Mouse (Mus musculus) intestine, postnatal 0 days (tissue): ENCODE measurements around the gene Bmf. TPM values are rescaled to one million over a fixed set of nuclear protein-coding genes. Genes with fewer than 3 reads are reported as not detected.

ENCODE experiments used
- ATAC-seq: fragments of 200-750 bp; cut with Nextera tagmentation; 2 replicates; pipeline ENCODE4 v1.8.0; 2017; ENCODE audit warnings: mild to moderate bottlenecking, moderate TSS enrichment, moderate library complexity
- H3K27ac ChIP-seq: fragments of 300-500 bp; sonication (generic); 2 replicates; pipeline ENCODE4 v1.5.1; 2014; ENCODE audit warnings: mild to moderate bottlenecking, low read depth, low read length, moderate library complexity
- H3K27me3 ChIP-seq: fragments of 300-500 bp; sonication (generic); replicated peaks from 2 replicates; pipeline ENCODE4 v1.6.1; 2014; ENCODE audit warnings: low read length, mixed read lengths; ENCODE audit not compliant: control insufficient read depth, insufficient read depth
- H3K36me3 ChIP-seq: fragments of 300-500 bp; sonication (generic); 2 replicates; pipeline ENCODE4 v1.6.1; 2014; ENCODE audit warnings: mild to moderate bottlenecking, moderate library complexity; ENCODE audit not compliant: control insufficient read depth, insufficient read depth
- H3K4me1 ChIP-seq: fragments of 300-500 bp; sonication (generic); replicated peaks from 2 replicates; pipeline ENCODE4 v1.6.1; 2014; ENCODE audit warnings: antibody characterized with exemption, low read length, mixed read lengths; ENCODE audit not compliant: control insufficient read depth, insufficient read depth
- H3K4me2 ChIP-seq: fragments of 300-500 bp; sonication (generic); replicated peaks from 2 replicates; pipeline ENCODE4 v1.6.1; 2014; ENCODE audit warnings: low read depth, mild to moderate bottlenecking, moderate library complexity
- H3K4me3 ChIP-seq: fragments of 300-500 bp; sonication (generic); 2 replicates; pipeline ENCODE4 v1.5.1; 2014; ENCODE audit warnings: low read depth, low read length
- H3K9ac ChIP-seq: fragments of 300-500 bp; sonication (generic); 2 replicates; pipeline ENCODE4 v1.6.1; 2014; ENCODE audit warnings: mild to moderate bottlenecking, low read depth, low read length
- H3K9me3 ChIP-seq: fragments of 300-500 bp; sonication (generic); 2 replicates; pipeline ENCODE4 v1.6.1; 2016; ENCODE audit warnings: mixed run types; ENCODE audit not compliant: control insufficient read depth
- CTCF ChIP-seq: sonication (generic); IDR thresholded peaks from 2 replicates; pipeline ENCODE4 v1.5.1; 2016; ENCODE audit warnings: low read depth, mild to moderate bottlenecking, control low read depth, antibody characterized with exemption, moderate library complexity
- WGBS: fragments of 180-500 bp; shearing (Covaris S2); extraction: QIAGEN DNeasy Blood & Tissue Kit; methylation state at CpG from one replicate; pipeline ENCODE4 v1.1.7; 2014; 5-methylcytosine and 5-hydroxymethylcytosine counted together
- polyA plus RNA-seq: library from polyadenylated mRNA; unstranded; fragments of >200 nt; fragmentation: Nextera tagmentation; extraction: Ambion mirVana; gene quantifications from 2 replicates; pipeline ENCODE4 v1.2.1, GENCODE M21; 2015

Bmf gene
- 1.4 and 1.7 TPM in 2 replicates for polyA plus RNA-seq

DNA sequence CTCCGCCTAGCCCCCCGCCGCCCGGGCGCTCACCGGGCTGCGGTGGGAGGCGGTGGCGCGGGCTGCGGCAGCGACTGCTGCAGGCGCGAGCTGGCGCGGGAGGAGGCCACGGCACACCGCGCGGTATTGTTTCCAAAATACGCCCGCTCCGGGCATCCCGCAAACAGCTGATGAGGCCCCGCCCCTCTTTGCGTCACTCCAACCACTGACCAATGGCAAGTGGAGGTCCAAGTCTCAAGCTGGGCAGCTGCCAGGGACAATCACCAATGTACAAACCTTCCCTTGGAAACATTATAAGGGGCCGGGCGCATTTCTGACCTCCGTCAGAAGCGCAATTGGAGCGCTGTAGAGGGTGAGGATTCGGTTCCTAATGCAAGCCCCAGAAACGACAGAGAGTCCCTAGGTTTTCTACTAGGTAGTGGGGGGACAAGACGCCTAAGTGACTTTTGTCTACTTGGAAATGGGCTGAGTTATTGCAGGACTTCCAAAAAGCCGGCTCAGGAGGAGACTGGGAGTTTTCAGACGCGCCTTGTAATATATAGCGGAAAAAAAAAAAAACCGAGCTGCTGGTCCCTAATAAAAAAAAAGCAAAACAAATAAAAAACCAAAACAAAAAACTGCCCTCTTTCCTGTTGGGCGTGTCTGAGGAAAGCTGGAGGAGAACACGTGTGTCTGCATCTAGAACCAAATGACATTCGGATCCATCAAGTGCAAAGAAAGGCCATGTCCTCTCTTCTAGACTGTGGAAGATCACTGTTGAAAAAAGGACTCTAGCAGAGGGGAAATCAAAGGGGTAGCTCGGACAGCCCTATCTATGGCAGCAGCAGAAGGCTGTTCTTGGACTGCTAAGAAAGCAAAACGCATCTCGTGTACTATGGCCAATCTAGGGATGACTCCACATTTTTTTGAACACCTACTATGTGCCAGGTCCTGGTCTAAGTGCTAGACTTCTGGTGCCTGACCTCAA is at the start of gene Bmf:
TSS of gene Bmf (minus strand) at position 181 of the 967 bp plus-strand sequence.
- H3K9me3 ChIP-seq: no peaks in the 10 kb centered on the region
- H3K27me3 ChIP-seq: no peaks in the 10 kb centered on the region
- peak; percentile 71 for ATAC-seq
- H3K27ac ChIP-seq: peak within 1 kb of the TSS; percentile 61
- under 1% methylated on average over 45 of the region's 45 CpGs for WGBS
- peak within 1 kb of the TSS; percentile 83 for H3K4me3 ChIP-seq
- peak within 1 kb of the TSS; percentile 89 for H3K4me2 ChIP-seq
- peak within 1 kb of the TSS; percentile 58 for H3K9ac ChIP-seq
- H3K4me1 ChIP-seq: peaks cover 25% of the 10 kb centered on the region
- no peak for TF ChIP-seq CTCF
- no peaks in the 10 kb centered on the region for H3K36me3 ChIP-seq

DNA sequence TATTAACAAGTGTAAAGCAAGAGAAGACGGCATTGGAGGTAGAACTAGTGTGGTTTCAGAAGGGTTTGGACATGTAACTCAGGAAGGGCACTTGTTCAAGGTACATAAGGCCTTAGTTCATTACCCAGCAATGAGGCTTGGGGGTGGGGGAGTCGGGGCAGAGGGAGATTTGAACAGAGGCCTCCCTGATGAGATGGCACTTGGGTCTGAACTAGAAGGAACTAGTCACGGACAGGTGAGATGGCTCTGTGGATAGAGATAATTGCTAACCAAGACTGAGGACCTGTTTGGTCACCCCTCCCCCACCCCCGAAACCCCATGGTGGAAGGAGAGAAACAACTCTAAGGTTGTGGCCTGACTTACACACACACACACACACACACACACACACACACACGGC is 49.6 kb upstream of the Bmf start:
- Histone ChIP-seq H3K27ac (no peak overlapping the region), H3K27me3 (no peaks in the 10 kb centered on the region), H3K9ac (no peak overlapping the region), H3K9me3 (no peaks in the 10 kb centered on the region), H3K4me3 (peak overlapping the region; percentile 84), H3K4me2 (peak overlapping the region; percentile 87), H3K36me3 (peaks cover 4% of the 10 kb centered on the region; the same call in 1 of the 2 replicates), H3K4me1 (peaks cover 3% of the 10 kb centered on the region; the same call in 1 of the 2 replicates)
- WGBS: 21% methylated on average over 5 of the region's 5 CpGs
- ATAC-seq: no peak
- no peak for TF ChIP-seq CTCF

DNA sequence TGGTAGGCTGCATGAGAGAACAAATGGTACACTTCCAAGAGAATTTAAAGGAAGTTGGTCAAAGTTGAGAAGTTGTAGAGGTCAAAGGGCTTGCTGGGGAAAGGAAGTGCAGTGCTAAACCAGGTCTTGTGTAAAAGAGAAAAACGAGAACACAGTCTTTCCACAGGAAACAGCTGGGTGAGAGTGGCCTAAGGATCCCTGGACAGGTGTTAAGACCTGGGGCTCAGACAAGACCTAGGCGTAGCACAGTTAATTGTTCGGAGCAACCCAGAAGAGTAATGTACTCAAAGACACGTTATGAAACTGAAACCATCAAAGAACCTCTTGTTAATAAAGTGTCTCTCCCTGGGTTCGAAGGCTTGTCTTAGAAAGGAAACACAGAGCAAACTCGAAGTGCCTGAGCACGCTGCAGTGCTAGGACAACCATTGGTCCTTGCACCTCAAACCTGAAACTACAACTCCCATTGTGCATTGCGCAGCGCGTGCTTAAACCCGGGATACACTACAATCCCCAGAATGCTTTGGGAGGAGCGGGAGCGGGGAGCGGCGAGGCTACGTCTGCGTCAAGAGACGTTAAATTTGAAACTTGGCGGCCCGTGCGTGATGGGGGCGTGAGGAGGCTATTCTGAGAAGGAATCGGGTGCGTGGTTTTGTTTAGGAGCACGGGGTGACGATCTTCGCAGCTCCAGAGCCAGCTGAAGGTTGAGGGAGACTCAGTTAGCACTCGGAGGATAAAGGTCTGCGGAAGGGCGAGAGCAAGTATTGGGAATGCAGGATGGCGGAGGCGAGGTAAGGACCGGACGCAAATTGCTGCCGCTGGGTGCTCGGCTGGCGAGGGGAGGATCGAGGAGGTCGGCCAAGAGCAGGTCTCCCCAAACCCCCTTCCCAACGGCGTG is 48.4 kb upstream of the Bmf start, which contains the start of gene Bub1b:
TSS of gene Bub1b (plus strand) at position 539 of the 896 bp plus-strand sequence.
- TF ChIP-seq CTCF: no peak
- Histone ChIP-seq H3K4me3 (peak within 1 kb of the TSS; percentile 84), H3K9ac (peak within 1 kb of the TSS; percentile 51), H3K36me3 (no peaks in the 10 kb centered on the region; the same call in 1 of the 2 replicates), H3K4me2 (peak within 1 kb of the TSS; percentile 87), H3K9me3 (no peaks in the 10 kb centered on the region), H3K27me3 (no peaks in the 10 kb centered on the region), H3K27ac (no peak within 1 kb of the TSS), H3K4me1 (peaks cover 3% of the 10 kb centered on the region; the same call in 1 of the 2 replicates)
- WGBS: 5% methylated on average over 41 of the region's 41 CpGs
- ATAC-seq: peak; percentile 95

DNA sequence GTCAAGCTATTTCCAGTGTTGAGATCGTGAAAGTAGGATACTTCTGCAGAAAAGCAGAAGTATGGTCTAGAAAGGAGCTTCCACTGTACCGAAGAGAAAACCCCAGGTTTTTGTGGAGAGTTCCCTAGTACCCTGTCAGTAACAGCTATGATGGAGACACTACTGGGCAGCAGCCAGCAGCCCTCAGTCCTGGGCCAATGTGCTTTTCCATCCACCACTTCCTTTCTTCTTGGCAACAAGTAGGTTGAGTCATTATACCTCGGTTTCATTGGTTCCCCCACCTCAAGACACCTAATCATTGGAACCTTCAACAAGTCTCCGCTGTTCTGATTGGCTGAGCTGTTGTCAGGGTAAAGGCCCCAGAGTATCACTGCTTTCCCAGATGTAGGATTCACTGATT is 41.6 kb upstream of the Bmf start:
- H3K36me3 ChIP-seq: no peaks in the 10 kb centered on the region
- TF ChIP-seq CTCF: no peak
- whole genome bisulfite sequencing: 90% methylated on average over 4 of the region's 4 CpGs
- H3K4me2 ChIP-seq: no peak overlapping the region
- H3K4me1 ChIP-seq: no peaks in the 10 kb centered on the region
- ATAC-seq: no peak
- H3K9ac ChIP-seq: no peak overlapping the region
- H3K4me3 ChIP-seq: no peak overlapping the region
- no peaks in the 10 kb centered on the region for H3K9me3 ChIP-seq
- H3K27ac ChIP-seq: no peak overlapping the region
- no peaks in the 10 kb centered on the region for H3K27me3 ChIP-seq

DNA sequence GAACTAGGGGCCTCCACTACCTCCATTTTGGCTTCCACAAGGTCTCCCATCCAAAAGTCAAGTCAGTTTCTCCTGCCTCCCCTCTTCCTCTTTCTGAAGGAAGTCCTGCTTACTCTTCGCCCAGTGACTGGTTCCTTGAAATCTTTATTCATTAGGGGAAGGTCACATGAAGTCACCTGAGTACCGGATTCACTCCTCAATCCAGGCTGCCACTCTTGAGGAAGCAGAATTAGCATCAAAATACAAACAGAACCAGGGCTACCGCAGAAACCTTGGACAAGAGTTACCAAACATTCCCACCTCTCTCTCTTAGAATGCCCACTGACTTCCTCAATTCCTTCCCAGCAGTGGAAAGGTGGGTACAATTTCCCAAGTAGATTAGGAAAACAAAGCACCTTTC is 38.2 kb upstream of the Bmf start:
- TF ChIP-seq CTCF: no peak
- Histone ChIP-seq H3K36me3 (no peaks in the 10 kb centered on the region), H3K9me3 (no peaks in the 10 kb centered on the region), H3K27me3 (no peaks in the 10 kb centered on the region), H3K4me2 (no peak overlapping the region), H3K4me1 (no peaks in the 10 kb centered on the region), H3K4me3 (no peak overlapping the region), H3K9ac (no peak overlapping the region), H3K27ac (no peak overlapping the region)
- WGBS: 80% methylated on average over 3 of the region's 3 CpGs
- ATAC-seq: no peak

DNA sequence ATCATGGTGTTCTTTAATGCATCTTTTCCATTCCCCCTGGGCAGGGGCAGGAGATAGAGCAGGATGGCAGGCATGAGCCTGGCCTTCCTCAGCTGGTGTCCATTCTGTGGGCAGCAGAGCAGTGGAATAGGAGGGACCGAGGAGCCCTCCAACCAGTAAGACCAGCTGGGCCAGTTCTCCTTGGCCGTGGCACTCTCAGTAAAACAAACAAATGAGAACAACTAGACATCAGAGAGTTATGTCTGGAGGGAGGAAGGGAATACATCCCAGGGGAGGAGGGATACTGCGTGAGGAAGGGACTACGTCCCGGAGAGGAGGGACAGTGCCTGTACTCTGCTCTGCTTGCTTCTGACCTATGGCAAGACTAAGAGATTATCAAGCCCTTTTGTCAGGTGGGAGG is 36.5 kb upstream of the Bmf start:
- 11% methylated on average over 5 of the region's 5 CpGs for WGBS
- no peak for TF ChIP-seq CTCF
- no peak overlapping the region for H3K27ac ChIP-seq
- H3K4me1 ChIP-seq: no peaks in the 10 kb centered on the region
- no peaks in the 10 kb centered on the region for H3K36me3 ChIP-seq
- ATAC-seq: no peak
- no peak overlapping the region for H3K4me2 ChIP-seq
- no peaks in the 10 kb centered on the region for H3K9me3 ChIP-seq
- no peak overlapping the region for H3K9ac ChIP-seq
- no peaks in the 10 kb centered on the region for H3K27me3 ChIP-seq
- H3K4me3 ChIP-seq: no peak overlapping the region
